Mouse (Mus musculus) CH12.LX (cell line): Measurements from ENCODE around the gene Sh2d7.

Experiments
- CTCF ChIP-seq, 2 experiments: IDR thresholded peaks in 1 of 2; conservative IDR thresholded peaks in 1 of 2; 2 replicates each; pipeline ENCODE4 v1.5.1; 2011 to 2012; ENCODE audit warnings: low read depth in 2 of 2, low read length in 2 of 2, improper control_type of control experiment in 1 of 2, inconsistent platforms in 1 of 2, mild to moderate bottlenecking in 1 of 2, moderate library complexity in 1 of 2
- ELF1 ChIP-seq: IDR thresholded peaks from 2 replicates; pipeline ENCODE4 v1.6.1; 2014; ENCODE audit warnings: low read depth, mild to moderate bottlenecking, inconsistent platforms, low read length, improper control_type of control experiment
- MAFK ChIP-seq: IDR thresholded peaks from 2 replicates; pipeline ENCODE4 v1.6.1; 2011; ENCODE audit warnings: low read length, improper control_type of control experiment; ENCODE audit not compliant: insufficient replicate concordance
- MAX ChIP-seq: IDR thresholded peaks from 2 replicates; pipeline ENCODE4 v1.6.1; 2011; ENCODE audit warnings: low read length, improper control_type of control experiment
- MEF2A ChIP-seq: IDR thresholded peaks from 2 replicates; pipeline ENCODE4 v1.6.1; 2014; ENCODE audit warnings: low read depth, mild to moderate bottlenecking, inconsistent platforms, low read length, improper control_type of control experiment, borderline replicate concordance
- MXI1 ChIP-seq: IDR thresholded peaks from 2 replicates; pipeline ENCODE4 v1.6.1; 2011; ENCODE audit warnings: mild to moderate bottlenecking, low read depth, low read length, improper control_type of control experiment
- NRF1 ChIP-seq: IDR thresholded peaks from 2 replicates; pipeline ENCODE4 v1.6.1; 2014; ENCODE audit warnings: low read depth, mild to moderate bottlenecking, inconsistent platforms, low read length, improper control_type of control experiment, moderate library complexity
- PAX5 ChIP-seq: IDR thresholded peaks from 2 replicates; pipeline ENCODE4 v1.6.1; 2012; ENCODE audit warnings: low read length, inconsistent platforms, mixed read lengths
- POLR2A ChIP-seq: IDR thresholded peaks from 2 replicates; pipeline ENCODE4 v1.6.1; 2011; ENCODE audit warnings: low read depth, mild to moderate bottlenecking, improper control_type of control experiment, low read length
- SMC3 ChIP-seq: IDR thresholded peaks from 2 replicates; pipeline ENCODE4 v1.6.1; 2011; ENCODE audit warnings: low read depth, low read length, improper control_type of control experiment
- TCF12 ChIP-seq: IDR thresholded peaks from 2 replicates; pipeline ENCODE4 v1.6.1; 2014; ENCODE audit warnings: low read depth, mild to moderate bottlenecking, inconsistent platforms, low read length, improper control_type of control experiment
- UBTF ChIP-seq: IDR thresholded peaks from 2 replicates; pipeline ENCODE4 v1.6.1; 2012; ENCODE audit warnings: low read depth, mild to moderate bottlenecking, inconsistent platforms, low read length, improper control_type of control experiment, moderate library complexity
- USF1 ChIP-seq: IDR thresholded peaks from 2 replicates; pipeline ENCODE4 v1.6.1; 2014; ENCODE audit warnings: low read depth, mild to moderate bottlenecking, inconsistent platforms, low read length, improper control_type of control experiment

DNA sequence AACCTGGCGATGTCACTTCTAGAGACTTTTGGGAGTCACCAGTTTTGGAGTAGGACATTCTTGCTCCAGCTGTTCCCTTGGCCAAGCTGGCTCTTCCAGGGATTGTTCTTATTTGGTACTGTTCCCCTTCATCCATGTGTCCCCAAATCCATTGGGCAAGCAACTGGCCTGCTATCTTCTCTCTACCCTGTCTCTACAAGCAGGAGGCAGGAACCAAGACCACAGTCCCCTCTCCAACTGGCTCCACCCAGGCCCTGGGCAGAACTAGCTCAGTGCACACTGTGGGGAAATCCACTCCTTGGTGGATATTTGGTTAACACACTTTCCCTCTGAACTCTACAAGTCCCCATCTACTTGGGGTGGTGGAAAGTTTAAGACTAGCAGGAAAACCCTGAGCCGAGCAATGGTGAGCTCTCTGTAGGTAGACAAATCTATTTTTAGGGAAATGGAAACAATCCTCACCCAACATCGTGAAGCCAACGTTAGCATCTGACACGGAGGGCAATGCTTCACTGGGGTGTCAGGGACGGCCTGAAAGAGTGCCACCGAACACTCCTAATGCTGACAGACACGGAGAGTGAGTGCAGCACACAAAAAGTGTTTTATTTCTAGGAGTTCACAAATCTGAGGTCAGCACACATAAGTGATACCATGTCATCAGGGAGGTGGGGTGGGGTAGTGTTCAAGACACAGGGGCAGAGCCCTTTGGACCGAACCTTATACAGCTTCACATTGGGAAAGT lies 5.6 kb downstream of the Sh2d7 start:
- peak; percentile 79 for TF ChIP-seq TCF12
- no peak; the same call in 1 of the 2 replicates for TF ChIP-seq MAFK
- TF ChIP-seq SMC3: no peak; the same call in 1 of the 2 replicates
- 0 out of 2 replicates have a peak, but pooled peaks have one; percentile 37 for TF ChIP-seq ELF1
- TF ChIP-seq MEF2A: peak; percentile 96
- TF ChIP-seq CTCF (conservative IDR thresholded peaks at IDR 0.05 in 1 of 2, IDR thresholded peaks at IDR 0.05 in 1 of 2; ENCODE audit: low read depth in 2 of 2, low read length in 2 of 2): no peak
- TF ChIP-seq USF1: no peak
- TF ChIP-seq UBTF: peak; percentile 27; the same call in 1 of the 2 replicates
- TF ChIP-seq MXI1: peak; percentile 41; the same call in 1 of the 2 replicates
- TF ChIP-seq MAX: peak; percentile 36; the same call in 1 of the 2 replicates
- 0 out of 2 replicates have a peak, but pooled peaks have one; percentile 9 for TF ChIP-seq NRF1
- no peak for TF ChIP-seq PAX5
- TF ChIP-seq POLR2A: peak; percentile 60
